Mouse (Mus musculus) adrenal gland, postnatal 10 days (tissue): Measurements from ENCODE around the gene Sart3. TPM values are rescaled to one million over a fixed set of nuclear protein-coding genes. Genes with fewer than 3 reads are reported as not detected.

Experiments
- DNase-seq: peaks from one replicate; pipeline ENCODE4 v3.0.0; 2021; ENCODE audit warnings: mixed read lengths
- long read RNA-seq, 2 experiments: library from polyadenylated mRNA; stranded (forward); transcript quantifications; one replicate each; pipeline ENCODE4 v2.0.0; 2021
- total RNA-seq, 2 experiments: library from RNA; stranded (reverse); gene quantifications; 2 replicates each; pipeline ENCODE4 v1.2.3; 2021

Gene Sart3
- total RNA-seq = 10 to 100 TPM; 26.3 to 31.3 TPM
- long read RNA-seq, experiment 1, full-length matches to known transcripts = 26 of 47 reads
- long read RNA-seq, experiment 1, partial matches to known transcripts = 9 of 47 reads
- long read RNA-seq, experiment 1, other reads (novel, unspliced or antisense) = 12 of 47 reads
- long read RNA-seq, experiment 2, full-length matches to known transcripts = 16 of 25 reads
- long read RNA-seq, experiment 2, partial matches to known transcripts = 4 of 25 reads
- long read RNA-seq, experiment 2, other reads (novel, unspliced or antisense) = 5 of 25 reads

GRCm38 (mm10) chr5:113772450-113772895 is at the start of gene Sart3, which contains the start of gene Iscu:
Sart3 (minus strand) TSS chr5:113772510.
Iscu (plus strand) TSS chr5:113772748.
- DNase-seq = peak; percentile 98

- no peak for DNase-seq
Observed at GRCm38 (mm10) chr5:113818572-113818971, 46.3 kb upstream of the Sart3 start.

- DNase-seq = peak; percentile 90
Observed at GRCm38 (mm10) chr5:113815638-113816152, 43.4 kb upstream of the Sart3 start.

GRCm38 (mm10) chr5:113815041-113815389 is 42.7 kb upstream of the Sart3 start:
- DNase-seq = no peak

GRCm38 (mm10) chr5:113814111-113815040 is 42.1 kb upstream of the Sart3 start:
- DNase-seq = no peak

- no peak for DNase-seq
Observed at GRCm38 (mm10) chr5:113813608-113814007, 41.3 kb upstream of the Sart3 start.

GRCm38 (mm10) chr5:113812638-113813037 is 40.3 kb upstream of the Sart3 start:
- DNase-seq = no peak

GRCm38 (mm10) chr5:113811824-113812420 is 39.6 kb upstream of the Sart3 start:
- peak; percentile 35 for DNase-seq

GRCm38 (mm10) chr5:113810111-113810510 is 37.8 kb upstream of the Sart3 start:
- DNase-seq = no peak

GRCm38 (mm10) chr5:113808177-113808576 is 35.9 kb upstream of the Sart3 start:
- DNase-seq = no peak

GRCm38 (mm10) chr5:113807712-113808111 is 35.4 kb upstream of the Sart3 start:
- no peak for DNase-seq

GRCm38 (mm10) chr5:113806414-113806813 is 34.1 kb upstream of the Sart3 start:
- DNase-seq = no peak

GRCm38 (mm10) chr5:113805301-113805700 is 33.0 kb upstream of the Sart3 start:
- DNase-seq = no peak

- no peak for DNase-seq
Observed at GRCm38 (mm10) chr5:113804395-113804966, 32.2 kb upstream of the Sart3 start.

GRCm38 (mm10) chr5:113800280-113800679 is 28.0 kb upstream of the Sart3 start, which contains the start of gene Tmem119:
Tmem119 (minus strand) TSS chr5:113800516.
- DNase-seq = peak; percentile 61

GRCm38 (mm10) chr5:113799691-113800090 is 27.4 kb upstream of the Sart3 start:
- no peak for DNase-seq

GRCm38 (mm10) chr5:113798525-113798924 is 26.2 kb upstream of the Sart3 start:
- no peak for DNase-seq

GRCm38 (mm10) chr5:113797149-113797882 is 25.0 kb upstream of the Sart3 start:
- DNase-seq = no peak

GRCm38 (mm10) chr5:113796401-113797148 is 24.3 kb upstream of the Sart3 start:
- peak; percentile 23 for DNase-seq
